Comparison of ENCODE assay signal across 27 mouse cellular contexts in the genomic region with DNA sequence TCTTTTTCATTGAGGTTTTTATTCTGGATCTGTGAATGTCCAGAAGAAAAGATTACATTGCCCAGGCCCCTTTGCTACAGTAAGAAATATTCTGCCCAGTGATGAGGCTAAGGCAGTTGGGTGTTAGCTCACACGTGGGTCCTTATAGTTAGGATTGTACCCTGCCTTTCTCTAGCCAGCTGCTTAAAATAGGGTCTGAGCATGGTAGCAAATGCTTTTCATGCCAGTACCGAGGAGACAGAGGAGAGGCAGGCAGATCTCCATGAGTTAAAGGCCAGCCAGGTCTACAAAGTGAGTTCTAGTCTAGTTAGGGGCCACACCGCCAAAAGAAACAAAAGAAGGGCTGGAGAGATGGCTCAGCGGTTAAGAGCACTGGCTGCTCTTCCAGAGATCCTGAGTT. TPM values are rescaled to one million over a fixed set of nuclear protein-coding genes. Genes with fewer than 3 reads are reported as not detected.
A peak's percentile ranks its signal among the peaks of the same experiment; 100 is the strongest.
DNase-seq lines count a peak whose midpoint lies in the region; ATAC-seq and TF ChIP-seq lines count a peak whose summit lies in the region.
"Had no signal": no experiment of that assay in that cellular context is flagged by ENCODE, and none has a peak within 500 bp of the region (broad histone marks: within the 10 kb centered on the region; RNA-seq: fewer than 3 reads in every experiment).

No protein-coding gene starts in this region.

- intact Hi-C loops in heart, adult 2 months (cut with DNase I) = no loop called here
- intact Hi-C loops in heart, postnatal 36 days (cut with DNase I) = no loop called here

- H3K36me3 ChIP-seq in heart, adult 2 months (ENCODE audit: control insufficient read depth, insufficient read depth, low read length) = no peaks in the 10 kb centered on the region
- H3K36me3 ChIP-seq in heart, embryonic 11.5 days (ENCODE audit: control insufficient read depth, insufficient read depth, low read length) = no peaks in the 10 kb centered on the region
- H3K36me3 ChIP-seq in heart, embryonic 15.5 days = no peaks in the 10 kb centered on the region
- no peaks in the 10 kb centered on the region for H3K36me3 ChIP-seq in midbrain, embryonic 11.5 days (ENCODE audit: control insufficient read depth, insufficient read depth, low read length)
- no peaks in the 10 kb centered on the region for H3K36me3 ChIP-seq in midbrain, embryonic 10.5 days
- H3K36me3 ChIP-seq: embryonic facial prominence, embryonic 12.5 days; embryonic facial prominence, embryonic 15.5 days; hindbrain, embryonic 10.5 days; hindbrain, embryonic 13.5 days; intestine, embryonic 15.5 days had no signal

- TF ChIP-seq POLR2A in heart, adult 2 months (IDR thresholded peaks at IDR 0.05; ENCODE audit: insufficient read depth, low read depth, low read length) = no peak

- peaks cover 3% of the 10 kb centered on the region; the same call in 1 of the 2 replicates for H3K4me1 ChIP-seq in heart, adult 2 months (ENCODE audit: control insufficient read depth, insufficient read depth, low read length)
- H3K4me1 ChIP-seq in heart, embryonic 11.5 days (ENCODE audit: control insufficient read depth, insufficient read depth, low read length) = peaks cover 17% of the 10 kb centered on the region
- peaks cover 29% of the 10 kb centered on the region for H3K4me1 ChIP-seq in heart, embryonic 15.5 days (replicated peaks)
- H3K4me1 ChIP-seq in midbrain, embryonic 11.5 days (ENCODE audit: control insufficient read depth, insufficient read depth, low read length) = peaks cover 4% of the 10 kb centered on the region; the same call in 1 of the 2 replicates
- H3K4me1 ChIP-seq in midbrain, embryonic 10.5 days = peaks cover 14% of the 10 kb centered on the region

- H3K27me3 ChIP-seq in heart, adult 2 months (ENCODE audit: control insufficient read depth, insufficient read depth, low read length) = no peaks in the 10 kb centered on the region
- H3K27me3 ChIP-seq in heart, embryonic 11.5 days (ENCODE audit: control insufficient read depth, insufficient read depth, low read length) = no peaks in the 10 kb centered on the region
- H3K27me3 ChIP-seq in heart, embryonic 15.5 days = no peaks in the 10 kb centered on the region
- no peaks in the 10 kb centered on the region for H3K27me3 ChIP-seq in midbrain, embryonic 11.5 days (ENCODE audit: control insufficient read depth, insufficient read depth, low read length)
- no peaks in the 10 kb centered on the region for H3K27me3 ChIP-seq in midbrain, embryonic 10.5 days (ENCODE audit: low read depth, poor library complexity, severe bottlenecking)
- H3K27me3 ChIP-seq: embryonic facial prominence, embryonic 12.5 days; embryonic facial prominence, embryonic 15.5 days; intestine, embryonic 15.5 days had no signal

- DNase-seq in heart, adult 2 months = no peak
- no peak for DNase-seq in heart, postnatal 36 days
- DNase-seq in midbrain, embryonic 11.5 days (ENCODE audit: low spot score, missing footprints) = peak; percentile 21
- DNase-seq in midbrain, embryonic 10.5 days (ENCODE audit: low spot score) = no peak
- DNase-seq: adrenal gland, adult 2 months; adrenal gland, postnatal 14 days; forebrain, postnatal 0 days had no signal

- H3K9me3 ChIP-seq in heart, embryonic 11.5 days (replicated peaks; ENCODE audit: control insufficient read depth, low read length) = no peaks in the 10 kb centered on the region
- no peaks in the 10 kb centered on the region for H3K9me3 ChIP-seq in heart, embryonic 15.5 days (replicated peaks)
- no peaks in the 10 kb centered on the region for H3K9me3 ChIP-seq in midbrain, embryonic 11.5 days (ENCODE audit: control insufficient read depth, low read length)
- H3K9me3 ChIP-seq in midbrain, embryonic 10.5 days (replicated peaks) = no peaks in the 10 kb centered on the region
- H3K9me3 ChIP-seq: embryonic facial prominence, embryonic 12.5 days; embryonic facial prominence, embryonic 15.5 days; hindbrain, embryonic 10.5 days; hindbrain, embryonic 13.5 days; intestine, embryonic 15.5 days had no signal

- no peak overlapping the region for H3K9ac ChIP-seq in heart, adult 2 months (ENCODE audit: low read depth, low read length)
- no peak overlapping the region for H3K9ac ChIP-seq in heart, embryonic 11.5 days (ENCODE audit: low read depth, low read length)
- no peak overlapping the region for H3K9ac ChIP-seq in heart, embryonic 15.5 days
- H3K9ac ChIP-seq in midbrain, embryonic 11.5 days (ENCODE audit: low read length) = no peak overlapping the region
- H3K9ac ChIP-seq: embryonic facial prominence, embryonic 12.5 days; embryonic facial prominence, embryonic 15.5 days; forebrain, postnatal 0 days; hindbrain, embryonic 13.5 days; intestine, embryonic 15.5 days had no signal

- no peak for TF ChIP-seq EP300 in heart, adult 2 months (IDR thresholded peaks at IDR 0.05; ENCODE audit: insufficient read depth, low read depth, low read length)

- no peak overlapping the region for H3K4me3 ChIP-seq in heart, adult 2 months
- H3K4me3 ChIP-seq in heart, embryonic 11.5 days (ENCODE audit: low read depth, low read length) = no peak overlapping the region
- H3K4me3 ChIP-seq in heart, embryonic 15.5 days = no peak overlapping the region
- no peak overlapping the region for H3K4me3 ChIP-seq in midbrain, embryonic 11.5 days (ENCODE audit: low read depth, low read length)
- no peak overlapping the region for H3K4me3 ChIP-seq in midbrain, embryonic 10.5 days
- H3K4me3 ChIP-seq: embryonic facial prominence, embryonic 12.5 days; embryonic facial prominence, embryonic 15.5 days; hindbrain, embryonic 10.5 days; hindbrain, embryonic 13.5 days; intestine, embryonic 15.5 days had no signal

- no peaks in the 10 kb centered on the region for H3K79me2 ChIP-seq in heart, adult 2 months (replicated peaks; ENCODE audit: control insufficient read depth, insufficient read depth, low read length)

- H3K27ac ChIP-seq in heart, adult 2 months = peak overlapping the region; percentile 75
- H3K27ac ChIP-seq in heart, embryonic 11.5 days (ENCODE audit: low read depth, low read length) = no peak overlapping the region
- H3K27ac ChIP-seq in heart, embryonic 15.5 days = peak overlapping the region; percentile 41
- no peak overlapping the region for H3K27ac ChIP-seq in midbrain, embryonic 11.5 days (ENCODE audit: low read depth, low read length)
- no peak overlapping the region for H3K27ac ChIP-seq in midbrain, embryonic 10.5 days (replicated peaks)
- H3K27ac ChIP-seq: embryonic facial prominence, embryonic 12.5 days; embryonic facial prominence, embryonic 15.5 days; hindbrain, embryonic 13.5 days; intestine, embryonic 15.5 days had no signal

- no peak for ATAC-seq in heart, embryonic 11.5 days (replicated peaks; ENCODE audit: insufficient number of reproducible peaks, low FRiP score, low TSS enrichment)
- ATAC-seq in heart, embryonic 15.5 days (replicated peaks; ENCODE audit: insufficient number of reproducible peaks, insufficient read depth, low FRiP score, low read depth) = no peak
- no peak for ATAC-seq in midbrain, embryonic 11.5 days (ENCODE audit: low FRiP score)
- ATAC-seq: CD4-positive, CD25-positive, alpha-beta regulatory T cell, adult 4 months; forebrain, embryonic 14.5 days; forebrain, postnatal 0 days; intestine, embryonic 15.5 days had no signal

- H3K4me2 ChIP-seq in heart, embryonic 11.5 days = no peak overlapping the region
- H3K4me2 ChIP-seq in heart, embryonic 15.5 days = no peak overlapping the region
- H3K4me2 ChIP-seq in midbrain, embryonic 11.5 days = no peak overlapping the region
- H3K4me2 ChIP-seq: embryonic facial prominence, embryonic 12.5 days; embryonic facial prominence, embryonic 15.5 days; hindbrain, embryonic 13.5 days; intestine, embryonic 15.5 days had no signal

- TF ChIP-seq CTCF in heart, adult 2 months (IDR thresholded peaks at IDR 0.05) = no peak

- WGBS in heart, adult 2 months = 48% methylated on average over 4 of the region's 4 CpGs
- WGBS in heart, embryonic 11.5 days (ENCODE audit: insufficient replicate concordance) = 62% methylated on average over 4 of the region's 4 CpGs
- 53% methylated on average over 4 of the region's 4 CpGs for WGBS in heart, embryonic 15.5 days
- 80% methylated on average over 4 of the region's 4 CpGs for WGBS in midbrain, embryonic 11.5 days
- 83% methylated on average over 4 of the region's 4 CpGs for WGBS in midbrain, embryonic 10.5 days

RNA-seq across cellular contexts. Expression of a gene that starts 17.8 kb away (rescaled TPM):
- total RNA-seq in heart, adult 2 months (2021) = 10 to 100 TPM; 11.0 to 13.5 TPM
- 9.3 and 12.7 TPM in 2 replicates for polyA plus RNA-seq in heart, adult 2 months (2012; rRNA removed)
- 11.6 and 11.8 TPM in 2 replicates for polyA plus RNA-seq in heart, embryonic 11.5 days (2014; fragmentation: Nextera tagmentation; extraction: Ambion mirVana)
- polyA plus RNA-seq in heart, embryonic 15.5 days (2015; fragmentation: Nextera tagmentation; extraction: Ambion mirVana) = 14.0 and 17.4 TPM in 2 replicates
- total RNA-seq in heart, postnatal 36 days (2021) = 10 to 100 TPM in 1 of 2 experiments, 1 to 10 TPM in 1; 10.0 to 11.4 TPM
- 4.8 and 6.1 TPM in 2 replicates for polyA plus RNA-seq in midbrain, embryonic 11.5 days (2014; fragmentation: Nextera tagmentation; extraction: Ambion mirVana)
- polyA plus RNA-seq in midbrain, embryonic 10.5 days (2016; fragmentation: Nextera tagmentation; extraction: Ambion mirVana) = 9.2 and 11.2 TPM in 2 replicates
- total RNA-seq: granulocyte monocyte progenitor cell, adult 5-6 weeks; MEL had no signal
- polyA plus RNA-seq: CD4-positive, CD25-positive, alpha-beta regulatory T cell, adult 4 months had no signal

RNA-seq across cellular contexts. Expression of a gene that starts 51.2 kb away (rescaled TPM):
- not detected for total RNA-seq in heart, adult 2 months (2021)
- polyA plus RNA-seq in heart, adult 2 months (2012; rRNA removed) = 9.1 TPM in 1 of 2 replicates, not detected in the other
- polyA plus RNA-seq in heart, embryonic 11.5 days (2014; fragmentation: Nextera tagmentation; extraction: Ambion mirVana) = 0.23 TPM in 1 of 2 replicates, not detected in the other
- 2.1 and 6.4 TPM in 2 replicates for polyA plus RNA-seq in heart, embryonic 15.5 days (2015; fragmentation: Nextera tagmentation; extraction: Ambion mirVana)
- not detected for total RNA-seq in heart, postnatal 36 days (2021)
- not detected in 2 replicates for polyA plus RNA-seq in midbrain, embryonic 11.5 days (2014; fragmentation: Nextera tagmentation; extraction: Ambion mirVana)
- not detected in 2 replicates for polyA plus RNA-seq in midbrain, embryonic 10.5 days (2016; fragmentation: Nextera tagmentation; extraction: Ambion mirVana)
- total RNA-seq: adrenal gland, adult 2 months; adrenal gland, postnatal 4 days; common myeloid progenitor, adult 5-6 weeks; forebrain, postnatal 0 days; gastrocnemius, adult 8-10 months; gastrocnemius, postnatal 36 days; granulocyte monocyte progenitor cell, adult 5-6 weeks; MEL had no signal
- polyA plus RNA-seq: C2C12; CD4-positive, CD25-positive, alpha-beta regulatory T cell, adult 4 months; cerebellum, adult 2 months; embryonic facial prominence, embryonic 12.5 days; embryonic facial prominence, embryonic 15.5 days; forebrain, embryonic 11.5 days; forebrain, embryonic 14.5 days; frontal cortex, adult 2 months; heart, embryonic 14.5 days; hindbrain, embryonic 10.5 days; intestine, embryonic 15.5 days had no signal

Comparison
In these comparisons a context has a peak if more than half of its experiments do, and no peak if none do; other contexts are left out.
1. H3K27ac ChIP-seq: peak in heart, adult 2 months (single experiment) and heart, embryonic 15.5 days (single experiment); none in heart, embryonic 11.5 days (single experiment), midbrain, embryonic 11.5 days (single experiment) and midbrain, embryonic 10.5 days (single experiment).